Mouse (Mus musculus): Measurements from ENCODE around the gene Bloc1s6.

DNA sequence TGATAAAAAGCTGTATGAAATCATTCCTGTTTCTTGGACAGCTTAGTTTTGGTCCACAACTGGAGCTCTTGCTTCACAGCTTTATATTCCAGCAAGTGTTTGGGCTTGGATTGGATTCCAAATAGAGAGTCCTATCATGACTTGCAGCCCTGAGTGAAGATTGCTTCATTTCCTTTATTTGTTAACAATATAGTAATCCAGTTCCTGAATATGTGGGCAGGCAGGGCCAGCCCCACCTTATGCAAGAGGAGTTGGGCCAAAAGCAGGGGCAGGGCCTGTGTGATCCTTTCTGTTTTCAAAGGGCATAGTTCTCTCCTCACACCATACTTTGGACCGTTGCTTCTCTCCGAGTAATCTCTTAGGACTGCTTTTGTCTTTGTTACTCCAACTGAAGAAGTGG is 32.7 kb downstream of the Bloc1s6 start:
- no peak for TF ChIP-seq CTCF (IDR thresholded peaks at IDR 0.05; ENCODE audit: insufficient read depth, low read depth, low read length)
- no peak for TF ChIP-seq POLR2A (IDR thresholded peaks at IDR 0.05; ENCODE audit: insufficient read depth, low read depth, low read length)
